Mouse (Mus musculus) gastrocnemius, postnatal 25 days (tissue): Measurements from ENCODE around the gene 1700010B08Rik. TPM values are rescaled to one million over a fixed set of nuclear protein-coding genes. Genes with fewer than 3 reads are reported as not detected.
"Not testable (repeated sequence)": the region's sequence is repeated elsewhere in the genome, so short reads cannot be mapped to it uniquely, and the experiment has no call there.

Experiments
- DNase-seq: peaks from one replicate; pipeline ENCODE4 v3.0.0; 2022
- long read RNA-seq, 2 experiments: library from polyadenylated mRNA; stranded (forward); transcript quantifications; one replicate each; pipeline ENCODE4 v2.0.0; 2021
- total RNA-seq, 2 experiments: library from RNA; stranded (reverse); gene quantifications; 1 replicate in 1 of 2; 2 replicates in 1 of 2; pipeline ENCODE4 v1.2.3; 2021

1700010B08Rik gene
- total RNA-seq, result not detected
- long read RNA-seq, experiment 1, result 0 reads
- long read RNA-seq, experiment 2, result 0 reads

DNA sequence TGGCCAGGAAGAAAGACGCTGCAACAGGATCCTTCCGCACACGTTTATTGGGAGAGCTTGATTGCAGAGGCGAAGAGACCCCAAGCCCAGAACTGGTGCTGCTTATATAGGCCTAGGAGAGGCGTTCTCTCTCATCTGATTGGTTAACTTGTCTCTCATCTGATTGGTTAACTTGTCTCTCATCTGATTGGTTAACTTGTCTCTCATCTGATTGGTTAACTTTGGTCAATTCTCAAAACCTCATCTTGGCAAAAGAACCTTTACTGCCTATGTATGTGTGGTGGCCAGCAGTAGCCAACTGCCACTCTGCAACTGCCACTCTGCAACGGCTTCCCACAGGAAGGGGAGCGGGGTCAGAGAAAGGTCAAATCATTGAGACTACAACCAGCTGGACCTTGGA lies at the start of gene 1700010B08Rik:
TSS of gene 1700010B08Rik (plus strand) at position 301 of the 400 bp plus-strand sequence.
- DNase-seq, result not testable (repeated sequence)

DNA sequence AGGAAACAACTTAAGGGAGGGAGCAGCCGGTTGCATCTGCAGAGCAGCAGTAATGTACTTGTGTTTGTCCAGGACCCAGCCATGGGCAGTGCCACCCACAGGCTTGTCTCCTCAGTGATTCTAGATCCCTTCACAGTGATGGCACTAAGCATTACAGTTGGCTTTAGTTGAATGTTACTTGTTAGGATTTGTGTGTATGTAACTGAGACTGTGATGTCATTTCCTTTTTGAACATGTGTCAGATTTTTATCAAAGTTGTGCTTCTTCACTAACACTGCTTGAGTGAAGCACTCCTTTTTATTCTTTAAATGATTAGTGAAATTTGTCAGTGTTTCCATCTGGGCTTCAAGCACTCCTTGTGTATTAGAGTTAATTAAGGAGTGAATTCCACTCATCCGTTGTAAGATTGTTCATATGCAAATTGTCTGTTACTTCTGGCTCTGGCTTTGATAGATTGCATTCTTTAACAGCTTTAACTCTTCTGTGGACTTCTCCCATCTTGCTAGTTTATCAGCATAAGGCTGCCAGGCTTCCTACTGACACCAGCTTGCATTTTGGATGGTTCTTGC lies 46.8 kb upstream of the 1700010B08Rik start:
- no peak for DNase-seq

DNA sequence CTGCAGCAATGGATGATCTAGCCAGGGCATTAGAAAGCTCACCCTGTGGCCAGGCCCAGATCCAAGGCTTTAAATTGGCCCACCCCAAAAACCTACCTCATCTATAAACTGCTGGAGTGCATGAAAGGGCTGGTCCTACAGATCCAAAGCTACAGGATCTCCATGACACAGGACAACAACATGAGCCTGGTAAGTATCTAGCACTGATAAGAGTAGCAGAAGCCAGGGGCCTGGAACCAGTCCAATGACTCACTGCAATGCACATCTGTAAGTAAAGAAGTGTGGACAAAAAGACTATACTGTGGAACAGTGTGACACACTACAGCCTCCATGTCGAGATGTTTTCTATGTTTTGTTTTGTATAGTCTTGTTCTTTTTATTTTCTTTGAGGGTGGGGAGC lies 45.7 kb upstream of the 1700010B08Rik start:
- no peak for DNase-seq

DNA sequence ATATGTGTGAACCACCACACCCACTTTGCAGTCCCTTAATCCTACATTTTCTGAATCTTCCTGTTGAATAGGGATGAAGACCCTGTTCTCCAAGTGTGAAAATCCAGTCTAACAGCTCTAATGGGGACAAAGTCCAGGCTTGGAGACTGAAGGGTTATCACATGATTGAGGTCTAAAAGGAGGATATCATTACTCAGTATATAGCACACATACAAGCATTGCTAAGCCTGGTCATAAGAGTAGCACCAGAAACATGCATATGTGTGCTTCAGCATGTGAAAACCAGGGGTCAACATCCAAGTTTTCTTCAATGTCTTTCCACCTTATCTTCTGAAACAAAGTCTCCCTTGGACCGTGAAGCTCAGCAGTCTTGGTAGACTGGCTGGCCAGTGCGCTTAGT lies 40.6 kb upstream of the 1700010B08Rik start:
- no peak for DNase-seq

DNA sequence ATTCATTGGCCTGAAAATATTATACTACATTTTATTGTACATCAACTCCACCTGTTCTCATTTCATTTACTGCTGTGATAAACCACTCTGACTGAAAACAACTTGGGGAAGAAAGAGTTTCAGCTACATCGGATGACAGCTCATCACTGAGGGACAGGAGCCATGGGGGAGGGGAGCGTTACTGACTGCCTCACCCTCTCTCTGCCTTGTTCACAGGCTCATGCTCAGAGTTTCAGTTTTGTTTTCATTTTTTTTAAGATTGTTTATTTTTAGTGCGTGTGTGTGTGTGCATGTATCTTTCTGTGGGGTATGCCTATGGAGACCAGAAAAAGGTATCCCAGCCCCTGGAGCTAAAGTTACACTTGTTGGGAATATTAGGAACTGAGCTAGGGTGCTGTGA lies 40.0 kb upstream of the 1700010B08Rik start:
- DNase-seq, result no peak

DNA sequence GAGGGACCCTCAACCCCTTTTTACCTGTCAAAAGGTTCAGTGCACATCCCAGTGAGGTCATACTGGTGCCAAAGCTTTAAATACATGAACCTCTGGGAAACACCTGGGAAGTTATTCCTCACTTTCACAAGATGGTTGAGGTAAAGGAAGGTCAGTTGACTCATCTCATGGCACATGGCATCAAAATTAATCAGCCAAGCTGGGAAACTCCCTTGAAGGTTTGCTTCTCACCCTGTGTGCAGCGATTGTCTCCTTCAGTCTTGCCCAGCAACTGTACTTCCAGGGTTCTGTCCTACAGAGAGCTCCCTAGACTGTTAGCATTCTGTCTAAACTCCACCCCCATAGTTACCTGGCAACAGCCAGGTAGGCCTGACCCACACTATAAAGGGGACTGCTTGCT lies 39.1 kb upstream of the 1700010B08Rik start:
- DNase-seq, result no peak

DNA sequence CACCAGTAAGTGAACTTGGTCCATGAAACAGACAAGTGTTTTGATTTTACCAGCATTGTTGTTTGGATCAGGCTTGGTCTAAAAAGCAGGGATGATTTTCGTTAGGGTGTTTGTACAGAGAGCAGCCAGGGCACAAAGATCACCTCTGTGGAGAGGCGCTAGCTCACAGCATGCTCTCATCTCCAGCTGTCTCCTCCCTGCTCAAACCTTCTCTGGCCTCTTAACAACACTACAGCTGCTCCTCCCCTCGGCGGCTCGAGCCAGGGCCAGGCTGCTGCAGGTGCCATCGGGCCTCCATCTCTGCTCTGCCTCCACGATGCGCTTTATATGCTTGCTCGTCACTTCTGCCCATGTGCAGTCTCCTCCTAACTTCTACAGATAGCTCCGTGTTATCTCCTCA lies 36.4 kb upstream of the 1700010B08Rik start:
- no peak for DNase-seq

DNA sequence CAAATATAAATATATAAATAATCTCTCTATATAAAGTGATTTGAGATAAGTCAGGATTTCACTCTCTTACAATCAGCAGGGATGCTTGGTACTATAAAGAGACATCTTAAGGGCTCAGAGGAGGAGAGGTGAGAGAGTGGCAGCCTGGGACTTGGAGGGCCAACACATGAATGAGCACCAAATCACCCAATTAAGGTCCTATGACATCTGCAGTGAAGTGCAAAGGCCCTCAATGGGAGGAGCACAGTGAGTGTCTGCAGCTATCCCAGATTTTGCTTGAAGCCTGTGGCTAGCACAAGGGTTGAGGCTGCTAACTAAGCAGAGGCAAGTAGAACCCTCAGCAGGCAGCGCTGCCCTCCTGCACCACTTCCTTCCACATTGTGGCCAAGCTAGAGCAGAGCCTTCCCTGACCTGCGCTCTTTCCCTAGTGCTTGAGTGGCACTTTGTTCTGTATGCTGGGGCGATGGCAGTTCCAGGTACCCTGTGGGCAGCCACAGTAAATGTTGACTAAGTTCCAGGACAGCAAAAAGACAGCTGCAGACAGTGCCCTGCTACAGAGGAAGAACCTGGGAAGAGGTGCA lies 33.3 kb upstream of the 1700010B08Rik start:
- no peak for DNase-seq

DNA sequence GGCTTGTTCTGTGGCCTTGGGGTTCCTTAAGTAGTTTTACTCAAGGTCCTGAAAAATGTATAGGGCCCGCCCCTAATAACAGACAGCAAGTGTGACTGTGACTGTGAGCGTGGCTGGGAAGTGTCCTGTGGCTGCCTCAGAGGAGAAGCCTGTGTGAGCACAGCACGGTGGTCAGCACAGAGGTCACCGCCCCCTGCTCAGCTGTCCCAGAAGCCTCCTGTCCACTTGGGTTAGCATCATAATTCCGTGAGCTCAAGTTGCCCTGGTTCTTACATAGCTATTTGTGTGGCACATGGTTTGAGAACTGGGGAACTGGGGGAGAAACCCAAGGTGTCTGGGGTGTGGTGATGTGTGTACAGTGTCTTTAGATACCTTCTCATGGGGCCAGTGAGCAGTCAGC lies 31.9 kb upstream of the 1700010B08Rik start:
- no peak for DNase-seq

DNA sequence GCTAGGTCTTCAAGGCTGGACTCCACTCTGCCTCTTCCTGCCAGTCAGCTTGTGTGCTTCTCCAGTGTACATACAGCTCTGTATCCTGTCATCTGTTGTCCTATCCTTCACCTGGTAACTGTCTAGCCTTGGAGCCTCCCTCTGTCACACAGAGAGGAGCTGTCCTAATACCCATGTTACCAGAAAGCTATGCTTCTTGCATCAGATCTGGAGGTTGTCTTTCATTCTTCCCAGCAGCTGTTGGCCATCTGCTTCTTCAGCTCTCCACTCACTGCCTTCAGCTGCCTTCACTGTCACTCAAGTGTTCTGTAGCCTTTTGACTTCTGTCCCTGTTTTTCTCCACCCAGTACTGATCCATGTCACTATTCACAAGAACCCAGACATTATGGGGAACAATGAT lies 29.4 kb upstream of the 1700010B08Rik start:
- DNase-seq, result no peak

DNA sequence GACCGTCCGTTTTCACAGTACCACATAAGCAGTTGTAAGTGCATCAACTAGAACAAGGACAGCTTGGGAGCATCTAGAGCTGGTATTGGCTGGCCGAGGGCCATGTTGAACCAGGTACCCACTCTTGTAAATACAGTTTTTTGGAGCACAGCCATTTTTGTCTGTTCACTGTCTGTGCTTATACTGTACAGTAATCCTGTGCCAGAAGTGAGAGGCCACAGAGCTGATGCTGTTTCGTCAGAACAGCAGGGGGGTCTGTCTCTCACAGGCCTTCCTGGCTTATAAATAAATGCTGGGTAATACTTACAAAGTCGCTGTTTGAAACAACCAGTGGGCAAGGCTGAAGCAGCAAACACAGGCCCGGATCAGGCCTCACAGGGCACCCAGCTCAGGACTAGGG lies 27.5 kb upstream of the 1700010B08Rik start:
- no peak for DNase-seq

DNA sequence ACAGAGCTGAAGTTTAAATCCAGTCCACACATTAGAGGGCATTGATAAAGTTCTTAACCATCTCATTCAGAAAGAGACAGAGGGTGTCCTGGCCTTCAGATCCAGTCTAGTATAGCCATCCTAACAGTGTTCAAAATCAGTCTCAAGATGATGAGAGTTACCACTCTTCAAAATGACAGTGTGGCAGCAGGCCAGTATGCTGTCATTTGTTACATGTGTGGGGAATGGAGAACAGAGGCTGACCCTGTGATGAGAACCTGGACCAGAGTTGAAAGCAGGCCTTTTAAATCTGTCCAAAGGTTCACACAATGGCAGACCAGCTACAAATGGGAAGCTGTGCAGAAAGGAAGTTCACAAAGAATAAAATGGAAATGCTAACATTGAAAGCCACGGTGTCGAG lies 26.5 kb upstream of the 1700010B08Rik start:
- no peak for DNase-seq

DNA sequence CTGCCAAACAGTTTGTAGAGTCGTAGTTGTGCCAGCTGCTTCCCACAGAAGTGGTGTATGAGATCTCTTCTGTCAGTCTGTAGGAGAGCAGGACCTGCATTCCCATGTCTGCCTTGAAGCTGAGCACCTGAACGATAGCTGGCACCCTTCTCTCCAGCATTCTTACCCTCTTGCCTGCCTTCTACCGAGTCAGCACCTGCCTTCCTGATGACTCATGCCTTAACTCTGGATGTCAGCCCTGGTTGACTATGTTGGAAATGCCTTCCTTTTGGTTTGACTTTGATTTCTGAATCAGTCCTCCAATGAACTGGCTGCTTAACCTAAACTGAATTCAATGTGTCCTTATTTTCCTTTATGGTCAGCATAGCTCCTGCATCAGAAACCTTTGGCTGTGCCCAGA lies 20.4 kb upstream of the 1700010B08Rik start:
- DNase-seq, result no peak

DNA sequence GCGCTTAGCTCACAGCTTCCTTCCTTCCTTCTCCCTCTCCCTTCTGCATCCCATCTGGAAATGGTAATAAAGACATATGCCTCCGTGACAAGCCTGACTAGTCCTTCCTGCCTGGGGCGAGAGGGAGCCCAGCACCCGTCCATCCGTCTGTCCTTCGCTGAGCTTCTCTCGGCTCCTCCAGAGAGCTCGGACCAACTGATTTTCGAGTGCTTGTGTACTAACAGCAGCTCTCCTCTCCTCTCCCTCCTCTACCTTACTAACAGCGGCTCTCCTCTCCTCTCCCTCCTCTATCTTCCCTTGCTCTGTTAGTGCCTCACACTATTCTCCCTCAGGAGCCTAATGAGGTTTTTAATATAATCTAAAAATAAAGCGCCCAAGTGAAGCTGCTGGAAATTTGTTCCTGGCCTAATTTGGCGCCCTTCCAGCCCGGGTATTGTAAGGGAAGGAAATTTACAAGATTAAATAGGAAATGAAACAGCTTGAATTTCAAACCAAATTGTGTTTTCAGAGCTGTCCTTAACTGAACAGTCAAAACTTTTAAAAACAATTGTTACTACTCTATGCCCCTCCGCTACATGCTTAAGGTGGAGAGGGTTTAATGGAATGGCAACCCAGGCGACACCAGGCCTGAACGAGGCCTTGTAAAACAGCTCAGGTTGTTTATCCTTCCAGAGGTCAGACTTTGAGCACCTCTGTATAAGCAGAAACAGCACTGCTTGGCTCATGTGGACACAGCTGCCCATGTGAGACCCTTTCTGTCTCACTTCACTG lies 16.9 kb upstream of the 1700010B08Rik start:
- no peak for DNase-seq

DNA sequence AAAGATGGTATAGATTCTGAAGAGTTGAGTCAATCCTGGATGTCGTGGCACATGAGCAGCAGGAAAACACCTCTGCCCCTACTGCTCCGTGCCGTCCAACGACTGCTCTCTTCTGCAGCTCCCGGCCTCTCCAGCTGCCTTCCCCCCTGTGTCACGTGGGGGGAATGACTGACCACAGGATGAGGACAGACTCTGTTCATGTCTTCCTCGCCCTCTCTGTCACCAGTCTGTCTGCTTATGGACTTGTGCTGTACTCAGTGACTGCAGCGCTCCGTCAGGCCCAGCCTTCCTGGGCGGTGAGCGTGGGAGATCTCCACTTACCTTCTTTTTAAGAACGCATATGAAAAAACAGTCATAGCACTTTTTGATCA lies 16.4 kb upstream of the 1700010B08Rik start:
- no peak for DNase-seq

DNA sequence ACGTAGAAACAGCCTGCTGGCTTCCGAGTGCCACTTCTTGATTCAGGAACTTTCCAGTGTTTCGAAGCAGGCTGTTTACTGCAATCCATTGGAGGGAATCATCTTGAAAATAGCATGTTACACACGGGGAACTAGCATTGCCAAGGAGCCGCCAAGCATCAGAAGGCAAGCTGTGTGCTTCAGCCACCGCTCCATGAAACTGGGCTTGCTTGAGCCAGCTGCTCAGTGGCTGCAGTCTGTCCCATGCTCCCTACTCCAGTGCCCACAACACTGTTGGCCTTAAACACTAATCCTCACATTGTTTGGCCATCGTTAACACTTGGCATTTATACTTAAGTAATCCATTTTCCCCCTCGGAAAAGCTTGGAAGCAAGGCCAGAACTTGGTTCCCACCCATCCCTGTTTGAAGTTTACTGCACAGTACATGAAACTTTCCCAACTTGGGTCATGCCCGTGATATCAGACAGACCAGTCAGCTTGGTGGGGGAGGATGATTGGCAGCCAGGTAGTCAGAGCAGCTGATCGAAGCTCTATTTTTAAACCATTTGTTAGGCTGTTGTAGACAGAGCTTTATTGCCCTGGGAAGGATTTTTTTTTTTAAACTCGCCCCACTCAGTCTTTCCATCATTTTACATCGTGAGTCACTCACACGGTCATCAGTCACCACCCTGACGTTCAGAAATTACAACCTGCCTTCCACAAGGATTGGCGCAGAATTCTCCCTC lies 13.2 kb upstream of the 1700010B08Rik start:
- no peak for DNase-seq

DNA sequence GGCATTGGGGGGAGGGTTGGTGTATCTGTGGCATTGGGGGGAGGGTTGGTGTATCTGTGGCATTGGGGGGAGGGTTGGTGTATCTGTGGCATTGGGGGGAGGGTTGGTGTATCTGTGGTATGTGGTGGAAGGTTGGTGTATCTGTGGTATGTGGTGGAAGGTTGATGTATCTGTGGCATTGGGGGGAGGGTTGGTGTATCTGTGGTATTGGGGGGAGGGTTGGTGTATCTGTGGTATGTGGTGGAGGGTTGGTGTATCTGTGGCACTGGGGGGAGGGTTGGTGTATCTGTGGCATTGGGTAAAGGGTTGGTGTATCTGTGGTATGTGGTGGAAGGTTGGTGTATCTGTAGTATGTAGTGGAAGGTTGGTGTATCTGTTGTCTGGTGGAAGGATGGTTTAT lies 11.6 kb upstream of the 1700010B08Rik start:
- DNase-seq, result not testable (repeated sequence)

DNA sequence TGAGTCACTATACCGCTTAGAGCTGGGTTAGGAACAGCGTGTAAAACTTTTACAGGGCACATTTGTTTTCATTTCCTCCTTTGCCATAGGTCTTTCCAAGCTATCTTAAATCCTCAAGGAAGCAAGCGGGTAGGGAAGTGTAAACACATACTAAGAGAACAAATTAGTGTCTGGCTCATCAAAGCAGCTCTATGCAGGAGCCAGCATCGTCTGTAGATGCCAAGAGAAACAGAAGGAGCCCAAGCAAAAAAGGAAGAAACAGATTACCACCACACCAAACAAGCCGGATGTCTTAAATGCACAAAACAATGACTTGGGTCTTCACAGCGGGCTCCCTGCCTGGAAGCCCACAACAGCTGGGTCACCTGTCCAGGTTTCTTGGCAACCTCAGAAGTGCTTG lies 9.0 kb upstream of the 1700010B08Rik start:
- no peak for DNase-seq

DNA sequence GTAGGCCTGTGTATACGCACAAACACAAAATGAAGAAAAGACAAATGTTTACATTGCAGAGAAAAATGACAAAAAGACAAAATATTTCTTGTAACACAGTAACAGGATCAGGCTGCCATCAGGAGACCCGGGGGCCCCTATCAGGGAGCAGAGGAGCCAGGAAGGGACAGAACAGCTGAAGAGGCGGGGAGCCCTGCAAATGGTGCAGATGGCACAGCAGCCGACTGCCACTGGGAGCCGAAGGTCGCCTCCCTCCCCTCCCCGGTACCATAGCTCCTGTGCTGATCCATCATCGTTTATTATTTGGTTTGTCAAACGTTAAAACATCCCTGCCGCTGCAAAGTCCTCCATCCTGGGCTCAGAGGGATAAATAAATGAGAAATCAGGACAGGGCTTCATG lies 6.6 kb upstream of the 1700010B08Rik start:
- no peak for DNase-seq

DNA sequence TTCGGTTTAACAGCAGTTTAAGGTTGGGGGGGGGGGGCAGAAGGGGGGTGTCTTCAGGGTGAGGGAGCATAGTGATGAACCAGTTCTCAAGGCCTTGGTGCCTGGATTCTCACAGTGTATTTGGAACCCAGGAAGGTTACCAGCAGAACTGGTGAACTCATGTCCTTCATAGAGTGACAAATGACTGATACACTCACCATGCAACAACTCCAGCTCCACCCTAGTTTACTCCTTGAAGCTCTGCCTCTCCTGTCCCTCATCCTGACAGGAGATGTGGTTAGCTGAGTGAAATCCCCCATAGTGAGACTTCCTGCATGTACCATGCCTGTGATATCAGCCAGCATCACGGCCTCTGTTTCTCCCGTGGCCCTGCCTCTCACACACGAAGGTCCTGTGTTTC lies 6.0 kb upstream of the 1700010B08Rik start:
- DNase-seq, result no peak

DNA sequence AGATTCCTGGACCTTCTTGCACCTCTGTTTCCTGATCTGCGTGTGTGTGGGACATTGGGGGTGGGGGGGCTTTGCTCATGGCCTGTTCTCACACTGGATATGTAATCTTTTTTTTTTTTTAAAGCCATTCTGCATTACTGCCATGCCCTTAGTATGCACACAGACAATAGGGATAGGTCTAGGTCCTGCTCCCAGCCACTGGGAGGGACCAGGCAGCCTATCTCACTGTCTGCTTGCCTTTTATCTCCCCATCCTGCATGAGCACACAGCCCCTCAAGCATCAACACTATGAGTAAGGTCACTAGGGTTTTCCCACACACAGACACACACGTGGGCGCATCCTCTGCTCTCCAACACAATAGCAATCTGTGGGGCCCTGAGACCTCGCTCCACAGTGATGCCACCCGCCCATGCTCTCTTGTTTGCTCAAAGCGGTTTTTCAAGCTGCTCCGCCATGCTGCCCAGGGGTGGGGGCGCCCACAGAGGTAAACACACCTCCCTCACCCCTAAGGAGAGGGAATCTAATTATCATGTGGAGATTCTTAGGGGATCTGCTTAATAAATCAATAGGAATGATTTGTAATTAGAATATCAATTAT lies 4.5 kb upstream of the 1700010B08Rik start:
- DNase-seq, result no peak

DNA sequence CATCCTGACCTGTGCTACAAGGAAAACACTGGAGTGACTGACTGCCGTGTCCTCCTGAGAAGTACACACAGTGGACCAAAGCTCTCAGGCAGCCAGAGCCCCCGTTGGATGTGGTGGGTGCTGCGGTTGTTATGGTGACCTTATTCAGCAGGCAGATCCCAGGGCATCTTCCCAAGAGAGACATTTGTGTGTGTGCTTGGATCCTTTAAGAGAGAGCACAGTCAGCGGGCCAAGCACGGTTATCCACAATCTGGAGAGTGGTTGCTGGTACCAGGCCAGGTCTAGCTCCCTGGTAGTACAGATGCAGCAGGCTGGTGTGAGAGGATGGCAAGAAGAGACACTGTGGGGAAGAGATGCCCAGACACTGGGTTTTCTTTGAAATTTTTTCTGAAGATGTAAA lies 2.2 kb upstream of the 1700010B08Rik start:
- DNase-seq, result no peak
